Mouse (Mus musculus): ENCODE results near the gene Mbd3. TPM values are rescaled to one million over a fixed set of nuclear protein-coding genes. Genes with fewer than 3 reads are reported as not detected.
A peak's percentile ranks its signal among the peaks of the same experiment; 100 is the strongest.

Gene Mbd3
- polyA plus RNA-seq, 2 experiments = 44.3 to 79.5 TPM

DNA sequence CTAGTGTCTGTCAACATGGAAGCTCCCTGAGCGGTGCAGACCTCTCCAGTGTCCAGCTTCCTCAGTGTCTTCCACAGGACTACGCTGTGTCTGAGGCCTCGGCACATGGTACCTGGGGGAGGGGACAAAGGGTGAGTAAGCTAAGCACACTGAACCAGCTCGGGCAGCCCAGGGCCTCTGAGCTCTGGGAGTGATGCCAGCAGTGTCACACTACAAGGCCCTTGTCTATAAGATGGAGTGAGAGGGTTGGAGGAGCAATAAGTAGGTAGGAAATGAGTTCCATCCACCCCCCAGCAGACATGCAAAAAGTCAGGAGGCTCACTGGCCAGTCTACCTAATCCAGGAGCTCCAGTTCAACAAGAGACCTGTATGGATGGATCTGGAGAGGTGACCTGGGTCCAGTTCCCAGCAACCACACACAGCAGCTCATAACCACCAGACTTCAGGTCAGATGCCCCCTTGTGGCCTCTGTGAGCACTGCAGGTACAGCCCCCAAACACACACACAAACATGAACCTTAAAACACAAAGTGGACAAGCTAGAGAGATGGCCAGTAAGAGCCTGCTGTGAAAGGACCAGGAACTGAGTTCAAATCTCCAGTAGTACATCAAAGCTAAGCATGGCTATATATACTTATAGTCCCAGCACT lies 3.8 kb upstream of the Mbd3 start:
- H3K36me3 ChIP-seq (replicated peaks; ENCODE audit: control insufficient read depth, insufficient read depth, low read depth) = peaks cover 19% of the 10 kb centered on the region
- no peak overlapping the region for H3K4me2 ChIP-seq (ENCODE audit: low read depth)
- peaks cover 23 to 26% of the 10 kb centered on the region in 2 experiments for H3K4me1 ChIP-seq (replicated peaks; ENCODE audit: control insufficient read depth in 2 of 2, insufficient read depth in 2 of 2, low read length in 1 of 2)
- H3K27ac ChIP-seq = no peak overlapping the region
- TF ChIP-seq CTCF (IDR thresholded peaks at IDR 0.05; ENCODE audit: low read depth) (peak; percentile 87), EP300 (IDR thresholded peaks at IDR 0.05; ENCODE audit: low read depth) (no peak)
- no peak overlapping the region for H3K4me3 ChIP-seq (ENCODE audit: insufficient read depth in 1 of 2, low read depth in 2 of 2, low read length in 2 of 2)
- H3K9ac ChIP-seq (replicated peaks) = no peak overlapping the region
- no peaks in the 10 kb centered on the region for H3K9me3 ChIP-seq (ENCODE audit: control insufficient read depth, low read length)
- WGBS (ENCODE audit: insufficient replicate concordance) = 82% methylated on average over 4 of the region's 4 CpGs
- DNase-seq (ENCODE audit: low read depth in 3 of 3, low spot score in 3 of 3) = no peak
- no peaks in the 10 kb centered on the region for H3K27me3 ChIP-seq (ENCODE audit: control insufficient read depth, insufficient read depth, low read length)
- ATAC-seq (ENCODE audit: insufficient read depth) = no peak

- TF ChIP-seq CTCF (IDR thresholded peaks at IDR 0.05; ENCODE audit: low read depth) = no peak
- no peak for TF ChIP-seq EP300 (IDR thresholded peaks at IDR 0.05; ENCODE audit: low read depth)
- H3K36me3 ChIP-seq (replicated peaks; ENCODE audit: control insufficient read depth, insufficient read depth, low read depth) = peaks cover 19% of the 10 kb centered on the region
- H3K9me3 ChIP-seq (ENCODE audit: control insufficient read depth, low read length) = no peaks in the 10 kb centered on the region
- H3K4me3 ChIP-seq (ENCODE audit: insufficient read depth in 1 of 2, low read depth in 2 of 2, low read length in 2 of 2) = peak overlapping the region in 1 of 2 experiments; percentile 90; a peak in 1 of 4 replicates
- DNase-seq (ENCODE audit: low read depth in 3 of 3, low spot score in 3 of 3) (no peak), ATAC-seq (ENCODE audit: insufficient read depth) (no peak)
- 54% methylated on average over 4 of the region's 4 CpGs for WGBS (ENCODE audit: insufficient replicate concordance)
- no peaks in the 10 kb centered on the region for H3K27me3 ChIP-seq (ENCODE audit: control insufficient read depth, insufficient read depth, low read length)
- peak overlapping the region; percentile 82 for H3K9ac ChIP-seq (replicated peaks)
- H3K27ac ChIP-seq = peak overlapping the region; percentile 76
- H3K4me2 ChIP-seq (ENCODE audit: low read depth) = peak overlapping the region; percentile 91
- peaks cover 24 to 27% of the 10 kb centered on the region in 2 experiments for H3K4me1 ChIP-seq (replicated peaks; ENCODE audit: control insufficient read depth in 2 of 2, insufficient read depth in 2 of 2, low read length in 1 of 2)
Observed at GRCm38 (mm10) chr10:80400704-80401161, 1.4 kb upstream of the Mbd3 start.

DNA sequence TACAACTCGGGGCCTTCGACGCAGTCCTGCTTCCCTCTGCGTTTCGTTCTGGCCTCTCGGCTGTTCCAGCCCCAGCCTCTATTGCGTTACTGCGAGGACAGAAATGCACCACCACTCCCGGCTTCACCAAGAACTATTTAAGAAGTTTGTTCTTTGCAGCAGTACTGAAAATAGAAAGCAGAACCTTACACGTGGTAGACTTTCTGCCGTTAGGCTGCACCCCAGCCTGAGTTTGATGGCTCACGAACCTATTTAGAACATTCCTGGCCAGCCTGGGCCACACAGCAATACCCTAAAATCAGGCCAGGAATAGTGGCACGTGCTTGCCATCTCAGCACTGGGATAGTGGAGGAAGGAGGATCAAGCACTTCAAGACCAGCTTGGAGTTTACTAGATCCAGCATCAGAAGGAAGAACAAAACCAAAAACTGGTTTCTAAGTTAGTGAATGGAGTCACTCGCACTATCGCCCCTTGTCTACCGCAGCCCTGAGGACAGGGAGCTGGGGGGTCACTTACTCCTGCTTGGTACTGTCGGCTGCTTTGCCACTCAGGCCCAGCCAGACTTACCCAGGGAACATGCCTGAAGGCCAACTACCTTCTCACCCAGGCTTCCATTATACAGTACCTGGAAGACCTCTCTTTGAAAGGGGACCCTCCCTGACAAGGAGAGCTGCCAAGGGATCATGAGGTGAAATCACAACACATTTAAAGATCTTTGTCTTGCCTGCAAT lies 788 bp upstream of the Mbd3 start:
- Histone ChIP-seq H3K36me3 (replicated peaks; ENCODE audit: control insufficient read depth, insufficient read depth, low read depth) (peaks cover 22% of the 10 kb centered on the region), H3K4me2 (ENCODE audit: low read depth) (peak overlapping the region; percentile 91), H3K27ac (peak overlapping the region; percentile 76), H3K9me3 (ENCODE audit: control insufficient read depth, low read length) (no peaks in the 10 kb centered on the region), H3K4me3 (ENCODE audit: insufficient read depth in 1 of 2, low read depth in 2 of 2, low read length in 2 of 2) (peak overlapping the region; percentile 62 to 90), H3K27me3 (ENCODE audit: control insufficient read depth, insufficient read depth, low read length) (no peaks in the 10 kb centered on the region), H3K9ac (replicated peaks) (peak overlapping the region; percentile 82), H3K4me1 (replicated peaks; ENCODE audit: control insufficient read depth in 2 of 2, insufficient read depth in 2 of 2, low read length in 1 of 2) (peaks cover 18 to 21% of the 10 kb centered on the region in 2 experiments)
- 12% methylated on average over 17 of the region's 17 CpGs for WGBS (ENCODE audit: insufficient replicate concordance)
- no peak for ATAC-seq (ENCODE audit: insufficient read depth)
- DNase-seq (ENCODE audit: low read depth in 3 of 3, low spot score in 3 of 3) = no peak
- TF ChIP-seq CTCF (IDR thresholded peaks at IDR 0.05; ENCODE audit: low read depth) (no peak), EP300 (IDR thresholded peaks at IDR 0.05; ENCODE audit: low read depth) (no peak)

GRCm38 (mm10) chr10:80398719-80399190 lies 595 bp downstream of the Mbd3 start:
- peak overlapping the region; percentile 64 to 90 for H3K4me3 ChIP-seq (ENCODE audit: insufficient read depth in 1 of 2, low read depth in 2 of 2, low read length in 2 of 2)
- peak overlapping the region; percentile 99 for H3K4me2 ChIP-seq (ENCODE audit: low read depth)
- H3K27me3 ChIP-seq (ENCODE audit: control insufficient read depth, insufficient read depth, low read length) = no peaks in the 10 kb centered on the region
- H3K4me1 ChIP-seq (replicated peaks; ENCODE audit: control insufficient read depth in 2 of 2, insufficient read depth in 2 of 2, low read length in 1 of 2) = peaks cover 17 to 19% of the 10 kb centered on the region in 2 experiments
- peak; percentile 80 for ATAC-seq (ENCODE audit: insufficient read depth)
- under 1% methylated on average over 59 of the region's 59 CpGs for WGBS (ENCODE audit: insufficient replicate concordance)
- peak overlapping the region; percentile 95 for H3K9ac ChIP-seq (replicated peaks)
- H3K27ac ChIP-seq = peak overlapping the region; percentile 97
- peaks cover 28% of the 10 kb centered on the region for H3K36me3 ChIP-seq (replicated peaks; ENCODE audit: control insufficient read depth, insufficient read depth, low read depth)
- peak; percentile 95 to 96 (median 96) for DNase-seq (ENCODE audit: low read depth in 3 of 3, low spot score in 3 of 3)
- no peaks in the 10 kb centered on the region for H3K9me3 ChIP-seq (ENCODE audit: control insufficient read depth, low read length)
- TF ChIP-seq CTCF (IDR thresholded peaks at IDR 0.05; ENCODE audit: low read depth) (0 out of 2 replicates have a peak, but pooled peaks have one; percentile 25), EP300 (IDR thresholded peaks at IDR 0.05; ENCODE audit: low read depth) (no peak)

DNA sequence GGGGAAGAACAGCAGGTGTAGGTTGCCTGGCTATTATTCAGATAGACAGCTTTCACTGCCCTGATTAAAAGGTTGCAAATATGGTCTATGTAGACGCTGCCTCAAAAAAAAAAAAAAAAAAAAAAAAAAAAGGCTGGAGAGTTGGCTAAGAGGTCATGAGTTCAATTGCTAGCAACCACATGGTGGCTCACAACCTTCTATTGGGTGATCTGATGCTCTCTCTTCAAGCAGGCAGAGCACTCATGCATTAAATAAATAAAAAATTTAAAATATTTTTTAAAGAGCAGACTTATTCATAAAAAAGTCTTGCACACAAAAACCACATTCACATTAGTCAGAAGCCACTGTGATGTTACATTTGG lies 1.2 kb downstream of the Mbd3 start:
- Histone ChIP-seq H3K4me2 (ENCODE audit: low read depth) (peak overlapping the region; percentile 99), H3K27me3 (ENCODE audit: control insufficient read depth, insufficient read depth, low read length) (no peaks in the 10 kb centered on the region), H3K9me3 (ENCODE audit: control insufficient read depth, low read length) (no peaks in the 10 kb centered on the region), H3K4me1 (replicated peaks; ENCODE audit: control insufficient read depth in 2 of 2, insufficient read depth in 2 of 2, low read length in 1 of 2) (peaks cover 17 to 19% of the 10 kb centered on the region in 2 experiments), H3K4me3 (ENCODE audit: insufficient read depth in 1 of 2, low read depth in 2 of 2, low read length in 2 of 2) (peak overlapping the region; percentile 57 to 90), H3K36me3 (replicated peaks; ENCODE audit: control insufficient read depth, insufficient read depth, low read depth) (peaks cover 27% of the 10 kb centered on the region), H3K9ac (replicated peaks) (peak overlapping the region; percentile 88), H3K27ac (peak overlapping the region; percentile 97)
- 0% methylated on average over 1 of the region's 1 CpGs for WGBS (ENCODE audit: insufficient replicate concordance)
- no peak for ATAC-seq (ENCODE audit: insufficient read depth)
- no peak for TF ChIP-seq CTCF (IDR thresholded peaks at IDR 0.05; ENCODE audit: low read depth)
- no peak for TF ChIP-seq EP300 (IDR thresholded peaks at IDR 0.05; ENCODE audit: low read depth)
- no peak for DNase-seq (ENCODE audit: low read depth in 3 of 3, low spot score in 3 of 3)
